22 mouse cellular contexts compared by ENCODE assay signal in the genomic region with DNA sequence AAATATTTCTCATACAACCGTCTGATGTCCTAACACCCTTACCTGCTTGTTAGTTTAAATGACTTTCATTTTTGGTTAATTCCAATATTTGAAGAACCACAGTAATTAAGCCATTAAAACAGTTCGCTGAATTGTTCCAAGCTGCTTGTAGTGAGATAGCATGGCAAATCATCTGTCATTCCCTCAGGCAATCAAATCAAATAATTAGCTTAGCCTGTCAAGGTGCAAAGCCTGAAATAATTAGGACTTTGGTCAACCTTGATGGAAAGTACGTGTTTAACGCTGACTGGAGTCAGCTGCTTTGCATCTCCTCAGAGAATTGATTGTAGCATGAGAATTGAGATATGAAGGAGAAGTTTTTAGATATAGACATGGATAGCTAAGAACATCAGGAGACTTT.
DNase-seq lines count a peak whose midpoint lies in the region; ATAC-seq and TF ChIP-seq lines count a peak whose summit lies in the region.
"Had no signal": no experiment of that assay in that cellular context is flagged by ENCODE, and none has a peak within 500 bp of the region (broad histone marks: within the 10 kb centered on the region; RNA-seq: fewer than 3 reads in every experiment).

No protein-coding gene starts in this region.

- WGBS in hindbrain, postnatal 0 days, result 62% methylated on average over 4 of the region's 4 CpGs
- 66% methylated on average over 4 of the region's 4 CpGs for whole genome bisulfite sequencing in hindbrain, embryonic 14.5 days
- 60% methylated on average over 4 of the region's 4 CpGs for WGBS in midbrain, postnatal 0 days
- WGBS in midbrain, embryonic 13.5 days, result 70% methylated on average over 4 of the region's 4 CpGs

- H3K4me2 ChIP-seq in hindbrain, postnatal 0 days (ENCODE audit: low read depth, low read length), result no peak overlapping the region
- no peak overlapping the region for H3K4me2 ChIP-seq in hindbrain, embryonic 14.5 days (replicated peaks)
- H3K4me2 ChIP-seq in midbrain, postnatal 0 days (ENCODE audit: low read depth, low read length, poor library complexity, severe bottlenecking), result no peak overlapping the region
- no peak overlapping the region for H3K4me2 ChIP-seq in midbrain, embryonic 13.5 days (replicated peaks)
- H3K4me2 ChIP-seq: embryonic facial prominence, embryonic 13.5 days; embryonic facial prominence, embryonic 15.5 days; forebrain, embryonic 12.5 days had no signal

- peak; percentile 58; the same call in 1 of the 2 replicates for ATAC-seq in hindbrain, postnatal 0 days
- ATAC-seq in hindbrain, embryonic 14.5 days (ENCODE audit: low FRiP score), result no peak; the same call in 1 of the 2 replicates
- no peak for ATAC-seq in midbrain, postnatal 0 days (ENCODE audit: low FRiP score)
- ATAC-seq in midbrain, embryonic 13.5 days, result no peak
- ATAC-seq: forebrain, embryonic 14.5 days; forebrain, embryonic 16.5 days had no signal

- no peaks in the 10 kb centered on the region for H3K27me3 ChIP-seq in hindbrain, postnatal 0 days (ENCODE audit: insufficient read depth, low read length)
- H3K27me3 ChIP-seq in hindbrain, embryonic 14.5 days (ENCODE audit: control insufficient read depth, insufficient read depth, low read length), result no peaks in the 10 kb centered on the region
- no peaks in the 10 kb centered on the region for H3K27me3 ChIP-seq in midbrain, postnatal 0 days (ENCODE audit: insufficient read depth, low read length)
- no peaks in the 10 kb centered on the region for H3K27me3 ChIP-seq in midbrain, embryonic 13.5 days
- H3K27me3 ChIP-seq: embryonic facial prominence, embryonic 13.5 days; embryonic facial prominence, embryonic 15.5 days; forebrain, embryonic 12.5 days had no signal

- H3K4me3 ChIP-seq in hindbrain, postnatal 0 days (ENCODE audit: low read length), result no peak overlapping the region
- H3K4me3 ChIP-seq in hindbrain, embryonic 14.5 days (replicated peaks; ENCODE audit: low read length), result no peak overlapping the region
- H3K4me3 ChIP-seq in midbrain, postnatal 0 days (ENCODE audit: low read depth, low read length), result no peak overlapping the region
- H3K4me3 ChIP-seq in midbrain, embryonic 13.5 days (replicated peaks), result no peak overlapping the region
- H3K4me3 ChIP-seq: embryonic facial prominence, embryonic 13.5 days; embryonic facial prominence, embryonic 15.5 days; erythroblast, embryonic 14.5 days; forebrain, embryonic 10.5 days; forebrain, embryonic 12.5 days had no signal

- DNase-seq in hindbrain, postnatal 0 days (ENCODE audit: low spot score), result peak; percentile 33
- DNase-seq in hindbrain, embryonic 14.5 days (ENCODE audit: low spot score), result no peak
- peak; percentile 22 for DNase-seq in midbrain, postnatal 0 days (ENCODE audit: low spot score)
- DNase-seq in c-Kit-positive CD71-positive TER-119-positive erythroid progenitor cells, embryonic 14.5 days (ENCODE audit: low spot score), result no peak
- DNase-seq: adrenal gland, adult 2 months; adrenal gland, postnatal 10 days; adrenal gland, postnatal 25 days; cerebellum, adult 11 months; cerebellum, adult 18-20 months; cerebellum, adult 8-10 months; cerebellum, adult 9-11 months; cerebellum, postnatal 14 days; cerebellum, postnatal 36 days; embryo, embryonic 11 days had no signal

- H3K4me1 ChIP-seq in hindbrain, postnatal 0 days (ENCODE audit: insufficient read depth, low read length), result no peaks in the 10 kb centered on the region
- no peaks in the 10 kb centered on the region for H3K4me1 ChIP-seq in hindbrain, embryonic 14.5 days (replicated peaks; ENCODE audit: control insufficient read depth, insufficient read depth, low read length)
- no peaks in the 10 kb centered on the region for H3K4me1 ChIP-seq in midbrain, postnatal 0 days (ENCODE audit: insufficient read depth, low read length)
- H3K4me1 ChIP-seq in midbrain, embryonic 13.5 days (replicated peaks), result no peaks in the 10 kb centered on the region
- H3K4me1 ChIP-seq: embryonic facial prominence, embryonic 13.5 days; embryonic facial prominence, embryonic 15.5 days; forebrain, embryonic 12.5 days had no signal

- no peaks in the 10 kb centered on the region for H3K9me3 ChIP-seq in hindbrain, postnatal 0 days (ENCODE audit: low read length)
- H3K9me3 ChIP-seq in hindbrain, embryonic 14.5 days (ENCODE audit: control insufficient read depth, low read length), result no peaks in the 10 kb centered on the region
- H3K9me3 ChIP-seq in midbrain, postnatal 0 days (ENCODE audit: low read length), result no peaks in the 10 kb centered on the region
- H3K9me3 ChIP-seq in midbrain, embryonic 13.5 days, result no peaks in the 10 kb centered on the region
- H3K9me3 ChIP-seq: embryonic facial prominence, embryonic 13.5 days; embryonic facial prominence, embryonic 15.5 days; forebrain, embryonic 10.5 days; forebrain, embryonic 12.5 days had no signal

- TF ChIP-seq CTCF in hindbrain, postnatal 0 days (IDR thresholded peaks at IDR 0.05; ENCODE audit: low read depth), result no peak
- TF ChIP-seq CTCF in midbrain, postnatal 0 days (IDR thresholded peaks at IDR 0.05), result no peak

- H3K36me3 ChIP-seq in hindbrain, postnatal 0 days (ENCODE audit: insufficient read depth, low read length), result no peaks in the 10 kb centered on the region
- H3K36me3 ChIP-seq in hindbrain, embryonic 14.5 days (replicated peaks; ENCODE audit: control insufficient read depth, insufficient read depth), result no peaks in the 10 kb centered on the region
- H3K36me3 ChIP-seq in midbrain, postnatal 0 days (ENCODE audit: insufficient read depth, low read length), result no peaks in the 10 kb centered on the region
- no peaks in the 10 kb centered on the region for H3K36me3 ChIP-seq in midbrain, embryonic 13.5 days
- H3K36me3 ChIP-seq: embryonic facial prominence, embryonic 13.5 days; embryonic facial prominence, embryonic 15.5 days; forebrain, embryonic 10.5 days; forebrain, embryonic 12.5 days had no signal

- H3K9ac ChIP-seq in hindbrain, postnatal 0 days (replicated peaks; ENCODE audit: low read length), result no peak overlapping the region
- no peak overlapping the region for H3K9ac ChIP-seq in hindbrain, embryonic 14.5 days
- H3K9ac ChIP-seq in midbrain, postnatal 0 days (replicated peaks; ENCODE audit: low read length, poor library complexity, severe bottlenecking), result no peak overlapping the region
- H3K9ac ChIP-seq in midbrain, embryonic 13.5 days (replicated peaks), result no peak overlapping the region
- H3K9ac ChIP-seq: embryonic facial prominence, embryonic 13.5 days; embryonic facial prominence, embryonic 15.5 days; forebrain, embryonic 12.5 days had no signal

- H3K27ac ChIP-seq in hindbrain, postnatal 0 days, result no peak overlapping the region
- H3K27ac ChIP-seq in hindbrain, embryonic 14.5 days, result no peak overlapping the region
- no peak overlapping the region for H3K27ac ChIP-seq in midbrain, postnatal 0 days (ENCODE audit: low read depth, low read length)
- H3K27ac ChIP-seq in midbrain, embryonic 13.5 days, result no peak overlapping the region
- H3K27ac ChIP-seq: embryonic facial prominence, embryonic 13.5 days; embryonic facial prominence, embryonic 15.5 days; forebrain, embryonic 10.5 days; forebrain, embryonic 12.5 days had no signal

Comparison
In these comparisons a context has a peak if more than half of its experiments do, and no peak if none do; other contexts are left out.
1. DNase-seq: peak in hindbrain, postnatal 0 days (single experiment) and midbrain, postnatal 0 days (single experiment); none in hindbrain, embryonic 14.5 days (single experiment) and c-Kit-positive CD71-positive TER-119-positive erythroid progenitor cells, embryonic 14.5 days (single experiment).